Mouse (Mus musculus) thymus, postnatal 4 days (tissue): ENCODE data around the gene Slc9a9.
A peak's percentile ranks its signal among the peaks of the same experiment; 100 is the strongest.
"Not testable (repeated sequence)": the region's sequence is repeated elsewhere in the genome, so short reads cannot be mapped to it uniquely, and the experiment has no call there.

Experiments used
- DNase-seq: peaks from one replicate; pipeline ENCODE4 v3.0.0; 2021

The Slc9a9 gene

GRCm38 (mm10) chr9:94669791-94670577, at the start of gene Slc9a9:
Gene Slc9a9 (plus strand): TSS chr9:94669909.
- DNase-seq: peak; percentile 65

DNA sequence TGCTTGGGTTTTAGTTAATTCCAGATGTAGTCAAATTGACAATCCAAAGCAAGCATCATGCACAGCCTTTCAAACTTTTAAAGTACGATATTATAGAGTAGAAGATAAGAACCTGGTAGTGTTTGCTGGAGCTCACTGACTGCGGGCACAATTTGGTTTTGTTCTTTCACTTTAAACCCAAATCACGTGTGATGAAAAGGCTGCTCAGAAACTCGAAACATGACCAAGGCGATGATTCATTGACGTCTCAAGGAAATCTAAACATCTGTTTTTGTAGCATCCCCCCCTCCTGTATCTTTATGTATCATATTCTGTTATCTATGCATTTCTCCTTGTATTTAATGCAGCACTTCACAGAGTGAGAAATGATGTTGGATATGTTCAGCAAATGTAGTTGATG, 49.4 kb upstream of the Slc9a9 start:
- no peak for DNase-seq

GRCm38 (mm10) chr9:94620846-94621245, 48.9 kb upstream of the Slc9a9 start:
- peak; percentile 35 for DNase-seq

GRCm38 (mm10) chr9:94621902-94622301, 47.8 kb upstream of the Slc9a9 start:
- DNase-seq: no peak

- no peak for DNase-seq
Observed at GRCm38 (mm10) chr9:94626737-94627136, 43.0 kb upstream of the Slc9a9 start.

- DNase-seq: no peak
Observed at GRCm38 (mm10) chr9:94628948-94629347, 40.8 kb upstream of the Slc9a9 start.

- not testable (repeated sequence) for DNase-seq
Observed at GRCm38 (mm10) chr9:94634275-94634674, 35.4 kb upstream of the Slc9a9 start.

DNA sequence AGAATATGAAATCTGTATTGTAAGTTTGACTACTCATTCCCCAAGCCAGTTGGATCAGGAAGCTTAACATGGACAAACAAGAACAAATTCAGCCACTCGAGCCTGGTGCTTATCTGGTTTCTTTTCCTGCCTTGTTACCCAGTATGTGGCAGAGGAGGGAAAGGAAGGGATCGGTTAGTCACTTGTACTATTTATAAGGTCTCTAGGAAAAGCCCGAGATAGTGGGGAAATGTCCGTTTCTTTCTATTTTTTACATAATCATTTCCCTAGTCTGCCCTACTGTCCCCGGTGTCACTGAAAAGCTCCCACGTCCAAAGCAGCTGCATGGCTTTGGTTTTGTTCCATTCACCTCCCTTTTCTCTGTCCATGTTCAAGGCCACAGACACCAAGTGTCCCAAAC, 24.1 kb upstream of the Slc9a9 start:
- no peak for DNase-seq

DNA sequence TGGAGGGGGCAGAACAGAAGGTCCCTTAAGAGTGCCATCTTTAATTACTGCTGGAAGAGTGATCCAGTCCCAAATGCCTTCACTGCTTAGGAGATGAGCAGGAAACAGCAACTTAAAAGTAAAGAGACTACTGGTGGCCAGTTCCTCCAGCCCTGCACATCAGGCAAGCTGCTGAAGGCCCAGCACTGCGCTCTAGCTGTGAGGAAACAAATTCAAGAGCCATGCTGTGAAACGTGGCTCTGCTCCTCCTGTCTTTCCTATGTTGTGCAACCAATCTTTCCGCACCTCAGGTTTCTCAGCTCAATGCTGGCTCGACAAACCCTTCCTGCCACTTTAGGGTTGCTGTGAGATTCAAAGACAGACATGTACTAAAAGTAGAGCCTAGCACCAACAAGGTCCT, 22.3 kb upstream of the Slc9a9 start:
- DNase-seq: no peak

- DNase-seq: no peak
Observed at GRCm38 (mm10) chr9:94649991-94650390, 19.7 kb upstream of the Slc9a9 start.

DNA sequence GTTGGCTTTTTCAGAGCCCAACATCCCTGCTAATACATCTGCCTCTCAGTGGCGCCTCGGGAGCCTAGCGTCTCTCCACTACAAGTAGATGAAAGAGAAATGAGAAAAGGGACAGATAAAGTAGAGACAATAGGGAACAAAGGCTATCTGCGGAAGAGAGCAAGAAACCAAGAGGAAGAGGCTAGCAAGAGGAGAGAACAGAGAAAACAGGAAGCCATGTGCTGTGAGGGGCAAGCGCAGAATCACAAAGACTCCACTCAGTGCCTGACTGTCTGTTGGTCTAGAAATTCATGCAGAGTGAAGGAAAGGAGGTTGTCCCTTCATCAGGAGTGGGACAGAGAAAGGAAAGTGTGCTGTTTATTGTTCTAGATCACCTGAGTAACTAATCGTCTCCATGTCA, 16.5 kb upstream of the Slc9a9 start:
- no peak for DNase-seq

- DNase-seq: no peak
Observed at GRCm38 (mm10) chr9:94653827-94654226, 15.9 kb upstream of the Slc9a9 start.

- DNase-seq: no peak
Observed at GRCm38 (mm10) chr9:94656265-94656664, 13.4 kb upstream of the Slc9a9 start.

GRCm38 (mm10) chr9:94659401-94660152, 10.1 kb upstream of the Slc9a9 start:
- peak; percentile 16 for DNase-seq

DNA sequence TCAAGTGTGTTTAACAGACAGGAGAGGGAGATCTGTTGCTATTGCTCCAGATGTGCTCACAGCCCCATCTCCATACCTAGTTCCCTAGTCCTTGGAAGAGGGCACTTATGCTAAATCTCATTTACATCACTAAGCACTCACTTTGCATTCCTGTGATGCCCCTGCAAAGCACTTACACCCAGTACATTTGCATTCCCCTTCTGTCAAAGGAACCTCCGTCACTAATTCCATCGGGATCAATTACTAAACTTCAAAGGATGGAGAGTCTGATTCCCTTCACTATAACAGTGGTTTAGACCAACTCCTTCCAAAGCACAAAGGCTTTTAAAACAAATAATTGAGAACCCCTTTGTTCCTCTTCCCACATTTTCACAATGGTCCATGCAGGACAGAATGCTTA, 7.9 kb upstream of the Slc9a9 start:
- DNase-seq: no peak

GRCm38 (mm10) chr9:94665248-94665647, 4.5 kb upstream of the Slc9a9 start:
- DNase-seq: no peak

- DNase-seq: peak; percentile 76
Observed at GRCm38 (mm10) chr9:94668589-94668988, 1.1 kb upstream of the Slc9a9 start.

DNA sequence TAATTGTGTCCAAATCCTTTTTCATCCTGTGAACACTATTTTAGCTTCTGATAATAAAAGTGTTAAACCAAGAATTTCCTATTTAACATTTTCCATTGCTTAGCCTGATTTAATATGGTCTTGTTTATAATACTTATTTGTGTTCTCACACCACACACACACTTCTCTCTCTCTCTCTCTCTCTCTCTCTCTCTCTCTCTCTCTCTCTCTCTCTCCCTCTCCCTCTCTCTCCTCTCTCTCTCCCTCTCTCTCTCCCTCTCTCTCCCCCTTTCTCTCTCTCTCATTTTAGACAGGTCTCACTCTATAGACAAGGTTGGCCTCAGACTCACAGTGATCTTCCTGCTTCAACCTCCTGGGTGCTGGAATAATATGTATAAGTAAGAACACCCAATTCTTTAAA, 995 bp downstream of the Slc9a9 start:
- DNase-seq: no peak

GRCm38 (mm10) chr9:94674704-94675103, 5.0 kb downstream of the Slc9a9 start:
- DNase-seq: no peak

GRCm38 (mm10) chr9:94678021-94678655, 8.4 kb downstream of the Slc9a9 start:
- no peak for DNase-seq

- no peak for DNase-seq
Observed at GRCm38 (mm10) chr9:94680468-94681094, 10.9 kb downstream of the Slc9a9 start.

DNA sequence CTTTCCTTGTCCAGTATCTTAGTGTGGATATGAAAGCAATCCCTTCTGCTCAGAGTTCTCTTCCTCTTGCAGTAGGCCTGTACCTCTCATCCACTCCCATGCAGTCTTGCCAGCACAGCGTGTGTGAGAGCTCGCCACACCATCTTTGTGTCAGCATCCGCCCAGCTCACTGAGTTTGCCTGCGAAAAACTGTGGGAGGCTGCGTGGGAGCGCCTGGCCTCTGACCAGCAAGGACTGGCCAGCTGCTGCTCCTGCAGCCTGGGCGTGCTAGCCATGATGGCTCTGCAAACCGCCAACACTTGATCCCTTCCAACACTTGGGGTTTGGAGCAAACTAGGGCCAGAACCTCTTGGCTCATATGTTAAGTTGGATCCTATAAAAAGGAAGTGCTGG, 11.4 kb downstream of the Slc9a9 start:
- DNase-seq: no peak

GRCm38 (mm10) chr9:94682260-94682659, 12.6 kb downstream of the Slc9a9 start:
- no peak for DNase-seq
